Mouse (Mus musculus) MEL (cell line): Measurements from ENCODE around the gene Dclre1c. TPM values are rescaled to one million over a fixed set of nuclear protein-coding genes. Genes with fewer than 3 reads are reported as not detected.
"Not testable (repeated sequence)": the region's sequence is repeated elsewhere in the genome, so short reads cannot be mapped to it uniquely, and the experiment has no call there.

Experiments used
- DNase-seq: peaks from one replicate; pipeline ENCODE4 v3.0.0; 2011; ENCODE audit warnings: low read depth, low spot score
- H3K27ac ChIP-seq: 2 replicates; pipeline ENCODE4 v1.5.1; 2012; ENCODE audit warnings: low read depth, mild to moderate bottlenecking, control low read depth, low read length, moderate library complexity; ENCODE audit not compliant: control insufficient read depth
- H3K27me3 ChIP-seq, 2 experiments: fragments of 150-350 bp in 1 of 2; sonication (generic) in 1 of 2; 2 replicates each; pipeline ENCODE4 v1.6.1; 2012; ENCODE audit warnings: low read length in 2 of 2, mild to moderate bottlenecking in 2 of 2, improper control_type of control experiment in 1 of 2, moderate library complexity in 1 of 2; ENCODE audit not compliant: insufficient read depth in 2 of 2, control insufficient read depth in 1 of 2
- H3K36me3 ChIP-seq, 2 experiments: 2 replicates each; pipeline ENCODE4 v1.6.1; 2012 to 2014; ENCODE audit warnings: low read length in 2 of 2, improper control_type of control experiment in 1 of 2, inconsistent platforms in 1 of 2, mild to moderate bottlenecking in 1 of 2; ENCODE audit not compliant: insufficient read depth in 2 of 2, control insufficient read depth in 1 of 2
- H3K4me1 ChIP-seq, 2 experiments: fragments of 150-350 bp in 1 of 2; sonication (generic) in 1 of 2; 2 replicates each; pipeline ENCODE4 v1.6.1; 2012; ENCODE audit warnings: low read length in 2 of 2, improper control_type of control experiment in 1 of 2, mild to moderate bottlenecking in 1 of 2; ENCODE audit not compliant: insufficient read depth in 2 of 2, control insufficient read depth in 1 of 2
- H3K4me3 ChIP-seq, 2 experiments: fragments of 150-350 bp in 1 of 2; sonication (generic) in 1 of 2; 2 replicates each; pipeline ENCODE4 v1.5.1; 2012; ENCODE audit warnings: low read depth in 2 of 2, low read length in 2 of 2, mild to moderate bottlenecking in 2 of 2, moderate library complexity in 2 of 2, control low read depth in 1 of 2, improper control_type of control experiment in 1 of 2; ENCODE audit not compliant: control insufficient read depth in 1 of 2, insufficient read depth in 1 of 2
- H3K79me2 ChIP-seq: 2 replicates; pipeline ENCODE4 v1.6.1; 2012; ENCODE audit warnings: mild to moderate bottlenecking, low read length, moderate library complexity; ENCODE audit not compliant: control insufficient read depth, poor library complexity, insufficient read depth
- H3K9ac ChIP-seq: 2 replicates; pipeline ENCODE4 v1.6.1; 2012; ENCODE audit warnings: low read depth, mild to moderate bottlenecking, control low read depth, low read length, moderate library complexity; ENCODE audit not compliant: control insufficient read depth, poor library complexity, severe bottlenecking
- H3K9me3 ChIP-seq: fragments of 150-350 bp; sonication (generic); replicated peaks from 2 replicates; pipeline ENCODE4 v1.6.1; 2012; ENCODE audit warnings: mild to moderate bottlenecking, low read length, improper control_type of control experiment, moderate library complexity; ENCODE audit not compliant: insufficient read depth
- BHLHE40 ChIP-seq: IDR thresholded peaks from 2 replicates; pipeline ENCODE4 v1.6.1; 2012; ENCODE audit warnings: low read depth, mild to moderate bottlenecking, inconsistent platforms, low read length, improper control_type of control experiment, borderline replicate concordance
- CHD1 ChIP-seq: IDR thresholded peaks from 2 replicates; pipeline ENCODE4 v1.6.1; 2012; ENCODE audit warnings: low read depth, mild to moderate bottlenecking, inconsistent platforms, low read length, improper control_type of control experiment
- CHD2 ChIP-seq: IDR thresholded peaks from 2 replicates; pipeline ENCODE4 v1.6.1; 2011; ENCODE audit warnings: low read length, improper control_type of control experiment
- CTCF ChIP-seq, 3 experiments: IDR thresholded peaks in 2 of 3; conservative IDR thresholded peaks in 1 of 3; 2 replicates each; pipeline ENCODE4 v1.5.1; 2011 to 2012; ENCODE audit warnings: low read length in 3 of 3, low read depth in 2 of 3, mild to moderate bottlenecking in 2 of 3, improper control_type of control experiment in 1 of 3, inconsistent platforms in 1 of 3, mixed read lengths in 1 of 3, moderate library complexity in 1 of 3; ENCODE audit not compliant: control insufficient read depth in 1 of 3, insufficient read depth in 1 of 3, poor library complexity in 1 of 3, severe bottlenecking in 1 of 3
- ELF1 ChIP-seq: IDR thresholded peaks from 2 replicates; pipeline ENCODE4 v1.6.1; 2014; ENCODE audit warnings: low read depth, mild to moderate bottlenecking, inconsistent platforms, low read length, improper control_type of control experiment, moderate library complexity
- EP300 ChIP-seq, 2 experiments: IDR thresholded peaks; 2 replicates each; pipeline ENCODE4 v1.6.1; 2011; ENCODE audit warnings: improper control_type of control experiment in 2 of 2, low read length in 2 of 2, low read depth in 1 of 2, mild to moderate bottlenecking in 1 of 2
- ETS1 ChIP-seq: IDR thresholded peaks from 2 replicates; pipeline ENCODE4 v1.6.1; 2012; ENCODE audit warnings: low read depth, mild to moderate bottlenecking, inconsistent platforms, low read length, improper control_type of control experiment, moderate library complexity
- GABPA ChIP-seq: IDR thresholded peaks from 2 replicates; pipeline ENCODE4 v1.6.1; 2012; ENCODE audit warnings: low read depth, mild to moderate bottlenecking, inconsistent platforms, low read length, improper control_type of control experiment, moderate library complexity
- GATA1 ChIP-seq: IDR thresholded peaks from 2 replicates; pipeline ENCODE4 v1.6.1; 2011; ENCODE audit warnings: low read depth, low read length, improper control_type of control experiment
- JUND ChIP-seq: IDR thresholded peaks from 2 replicates; pipeline ENCODE4 v1.6.1; 2011; ENCODE audit warnings: low read depth, mild to moderate bottlenecking, improper control_type of control experiment, low read length
- KAT2A ChIP-seq: conservative IDR thresholded peaks from 2 replicates; pipeline ENCODE4 v1.6.1; 2012; ENCODE audit warnings: low read depth, low read length, improper control_type of control experiment, inconsistent platforms
- MAFK ChIP-seq: IDR thresholded peaks from 2 replicates; pipeline ENCODE4 v1.6.1; 2011; ENCODE audit warnings: low read depth, mild to moderate bottlenecking, low read length, improper control_type of control experiment, borderline replicate concordance
- MAZ ChIP-seq: IDR thresholded peaks from 2 replicates; pipeline ENCODE4 v1.6.1; 2012; ENCODE audit warnings: low read depth, mild to moderate bottlenecking, inconsistent platforms, low read length, improper control_type of control experiment
- MEF2A ChIP-seq: IDR thresholded peaks from 2 replicates; pipeline ENCODE4 v1.6.1; 2014; ENCODE audit warnings: low read depth, mild to moderate bottlenecking, inconsistent platforms, low read length, improper control_type of control experiment; ENCODE audit not compliant: poor library complexity, insufficient replicate concordance, severe bottlenecking; ENCODE audit errors: extremely low read depth
- NELFE ChIP-seq: IDR thresholded peaks from 2 replicates; pipeline ENCODE4 v1.6.1; 2011; ENCODE audit warnings: low read depth, low read length, improper control_type of control experiment
- POLR2AphosphoS2 ChIP-seq: IDR thresholded peaks from 2 replicates; pipeline ENCODE4 v1.6.1; 2011; ENCODE audit warnings: low read length, improper control_type of control experiment
- POLR2AphosphoS5 ChIP-seq: IDR thresholded peaks from 2 replicates; pipeline ENCODE4 v1.6.1; 2012; ENCODE audit warnings: low read depth, borderline replicate concordance, mild to moderate bottlenecking, inconsistent platforms, low read length, moderate library complexity, mixed read lengths
- SMC3 ChIP-seq: IDR thresholded peaks from 2 replicates; pipeline ENCODE4 v1.6.1; 2011; ENCODE audit warnings: low read depth, low read length, improper control_type of control experiment
- TCF12 ChIP-seq: IDR thresholded peaks from 2 replicates; pipeline ENCODE4 v1.6.1; 2014; ENCODE audit warnings: low read depth, mild to moderate bottlenecking, inconsistent platforms, low read length, improper control_type of control experiment, moderate library complexity
- USF1 ChIP-seq: IDR thresholded peaks from 2 replicates; pipeline ENCODE4 v1.6.1; 2014; ENCODE audit warnings: low read depth, mild to moderate bottlenecking, inconsistent platforms, low read length, improper control_type of control experiment, moderate library complexity
- USF2 ChIP-seq, 2 experiments: IDR thresholded peaks; 2 replicates each; pipeline ENCODE4 v1.6.1; 2011 to 2012; ENCODE audit warnings: improper control_type of control experiment in 2 of 2, low read length in 2 of 2, borderline replicate concordance in 1 of 2, inconsistent platforms in 1 of 2, low read depth in 1 of 2, mild to moderate bottlenecking in 1 of 2; ENCODE audit not compliant: insufficient read depth in 1 of 2
- ZKSCAN1 ChIP-seq: IDR thresholded peaks from 2 replicates; pipeline ENCODE4 v1.6.1; 2012; ENCODE audit warnings: low read depth, mild to moderate bottlenecking, inconsistent platforms, low read length, improper control_type of control experiment, moderate library complexity
- ZMIZ1 ChIP-seq: IDR thresholded peaks from 2 replicates; pipeline ENCODE4 v1.6.1; 2012; ENCODE audit warnings: low read depth, mild to moderate bottlenecking, inconsistent platforms, low read length, improper control_type of control experiment, moderate library complexity
- ZNF384 ChIP-seq: IDR thresholded peaks from 2 replicates; pipeline ENCODE4 v1.6.1; 2012; ENCODE audit warnings: low read depth, mild to moderate bottlenecking, inconsistent platforms, low read length, improper control_type of control experiment
- polyA plus RNA-seq, 2 experiments: library from polyadenylated mRNA; stranded (reverse) in 1 of 2; unstranded in 1 of 2; fragments of >175 nt in 1 of 2; fragments of >200 nt in 1 of 2; gene quantifications; 2 replicates each; pipeline versions ENCODE4 v1.2.1 to v1.2.4; 2012; ENCODE audit warnings: low replicate concordance in 2 of 2, low read depth in 1 of 2; ENCODE audit not compliant: insufficient read length in 2 of 2, insufficient read depth in 1 of 2, missing spikeins in 1 of 2
- total RNA-seq: library from RNA; depleted of rRNA; stranded (reverse); fragments of 300-350 nt; gene quantifications from 2 replicates; pipeline ENCODE4 v1.2.3, GENCODE M21; 2012

Dclre1c gene
- total and polyA plus RNA-seq, 3 experiments = 7.5 to 162 (median 13.8) TPM

- not testable (repeated sequence) for DNase-seq, H3K27me3 ChIP-seq, H3K9ac ChIP-seq, H3K27ac ChIP-seq, H3K79me2 ChIP-seq, H3K9me3 ChIP-seq, H3K4me3 ChIP-seq, H3K36me3 ChIP-seq, H3K4me1 ChIP-seq
Measured at GRCm38 (mm10) chr2:3397110-3397509, 26.8 kb upstream of the Dclre1c start, which contains the start of gene Olah. TSS of gene Olah (minus strand) at chr2:3397210.

DNA sequence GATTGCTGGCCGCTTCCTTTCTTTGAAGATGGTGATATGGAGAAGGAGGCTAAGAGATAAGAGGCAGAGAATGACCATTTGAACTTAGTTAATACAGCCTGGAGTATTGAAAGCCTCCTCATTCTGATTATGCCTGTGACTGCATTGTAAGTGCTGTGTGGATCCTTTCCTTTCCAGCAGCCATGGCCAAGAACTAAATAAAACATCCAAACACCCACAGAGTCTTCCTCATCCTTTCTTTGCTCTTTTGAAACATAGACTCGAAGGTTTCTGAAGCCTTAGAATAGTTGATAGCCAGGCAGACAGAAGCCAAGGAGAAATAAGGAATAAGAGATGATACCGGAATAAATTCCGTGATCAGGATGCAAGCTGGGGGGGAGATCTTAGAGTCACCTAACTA lies 17.9 kb upstream of the Dclre1c start:
- Histone ChIP-seq H3K27ac (no peak overlapping the region), H3K4me3 (no peak overlapping the region), H3K79me2 (no peaks in the 10 kb centered on the region), H3K4me1 (no peaks in the 10 kb centered on the region), H3K27me3 (peaks cover 3 to 8% of the 10 kb centered on the region in 2 experiments; a peak in 3 of 4 replicates), H3K36me3 (no peaks in the 10 kb centered on the region), H3K9me3 (no peaks in the 10 kb centered on the region), H3K9ac (no peak overlapping the region)
- no peak for DNase-seq
- TF ChIP-seq USF1 = no peak
- TF ChIP-seq POLR2AphosphoS2 = no peak
- TF ChIP-seq NELFE = no peak
- no peak for TF ChIP-seq POLR2AphosphoS5
- TF ChIP-seq SMC3 = no peak
- TF ChIP-seq MEF2A = no peak
- TF ChIP-seq USF2 (IDR thresholded peaks at IDR 0.05; ENCODE audit: borderline replicate concordance in 1 of 2, insufficient read depth in 1 of 2, low read depth in 1 of 2, low read length in 2 of 2) = no peak
- TF ChIP-seq JUND = no peak
- no peak for TF ChIP-seq ETS1
- no peak for TF ChIP-seq CHD1
- TF ChIP-seq ZKSCAN1 = no peak
- TF ChIP-seq ELF1 = no peak
- TF ChIP-seq CHD2 = no peak
- no peak for TF ChIP-seq EP300 (IDR thresholded peaks at IDR 0.05; ENCODE audit: low read depth in 1 of 2, low read length in 2 of 2)
- TF ChIP-seq ZMIZ1 = no peak

DNA sequence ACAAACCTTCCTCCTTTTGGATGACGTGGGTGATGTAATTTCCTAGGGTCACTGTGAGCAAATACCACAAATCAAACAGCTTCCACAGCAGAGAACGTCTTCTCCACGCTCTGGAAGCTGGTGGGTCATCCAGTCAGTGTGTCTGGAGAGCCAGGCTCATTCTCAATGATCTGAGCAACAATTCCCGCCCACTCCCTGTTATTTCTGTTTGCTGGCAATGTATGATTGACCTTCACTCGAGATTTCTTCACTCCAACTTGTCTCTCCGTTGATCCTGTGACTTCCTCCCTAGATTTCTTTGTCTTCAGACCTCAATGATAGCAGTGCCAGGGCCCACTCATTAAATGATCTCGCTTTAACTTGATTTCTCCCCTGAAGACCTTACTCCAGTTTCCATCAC lies 16.2 kb upstream of the Dclre1c start:
- no peak overlapping the region for H3K27ac ChIP-seq
- peaks cover 5 to 6% of the 10 kb centered on the region in 2 experiments for H3K27me3 ChIP-seq
- no peak overlapping the region for H3K9ac ChIP-seq
- no peaks in the 10 kb centered on the region for H3K4me1 ChIP-seq
- TF ChIP-seq BHLHE40 (no peak), KAT2A (no peak), POLR2AphosphoS2 (no peak), JUND (no peak), SMC3 (no peak), NELFE (no peak), TCF12 (no peak), MAZ (no peak), GABPA (no peak), ETS1 (no peak), ZKSCAN1 (no peak), ZMIZ1 (no peak), CTCF (IDR thresholded peaks at IDR 0.05 in 2 of 3, conservative IDR thresholded peaks at IDR 0.05 in 1 of 3; ENCODE audit: control insufficient read depth in 1 of 3, insufficient read depth in 1 of 3, low read depth in 2 of 3, low read length in 3 of 3, poor library complexity in 1 of 3, severe bottlenecking in 1 of 3) (no peak), ZNF384 (no peak), MEF2A (no peak), GATA1 (no peak), USF1 (no peak), MAFK (no peak)
- TF ChIP-seq, all 39 proteins: peak for 0
- no peaks in the 10 kb centered on the region for H3K79me2 ChIP-seq
- no peak overlapping the region for H3K4me3 ChIP-seq
- no peaks in the 10 kb centered on the region for H3K36me3 ChIP-seq
- no peaks in the 10 kb centered on the region for H3K9me3 ChIP-seq
- no peak for DNase-seq
